Mouse (Mus musculus) midbrain, embryonic 10.5 days (tissue): ENCODE measurements around the gene Ptprn. TPM values are rescaled to one million over a fixed set of nuclear protein-coding genes. Genes with fewer than 3 reads are reported as not detected.

ENCODE experiments used
- DNase-seq: peaks from one replicate; pipeline ENCODE4 v3.0.0-alpha.2; 2017; ENCODE audit warnings: low spot score
- H3K27ac ChIP-seq: fragments of 300-500 bp; sonication (generic); replicated peaks from 2 replicates; pipeline ENCODE4 v1.5.1; 2016; ENCODE audit warnings: mild to moderate bottlenecking
- H3K27me3 ChIP-seq: fragments of 300-500 bp; sonication (generic); 2 replicates; pipeline ENCODE4 v1.6.1; 2016; ENCODE audit warnings: low read depth, mild to moderate bottlenecking; ENCODE audit not compliant: poor library complexity, severe bottlenecking
- H3K36me3 ChIP-seq: fragments of 300-500 bp; sonication (generic); 2 replicates; pipeline ENCODE4 v1.6.1; 2016; ENCODE audit warnings: mild to moderate bottlenecking, moderate library complexity
- H3K4me1 ChIP-seq: fragments of 300-500 bp; sonication (generic); 2 replicates; pipeline ENCODE4 v1.6.1; 2016
- H3K4me3 ChIP-seq: fragments of 300-500 bp; sonication (generic); 2 replicates; pipeline ENCODE4 v1.5.1; 2016; ENCODE audit warnings: mild to moderate bottlenecking, moderate library complexity
- H3K9me3 ChIP-seq: fragments of 300-500 bp; sonication (generic); replicated peaks from 2 replicates; pipeline ENCODE4 v1.6.1; 2016; ENCODE audit warnings: mild to moderate bottlenecking
- WGBS: fragments of 180-500 bp; shearing (Covaris S2); methylation state at CpG from one replicate; pipeline ENCODE4 v1.1.7; 2016; 5-methylcytosine and 5-hydroxymethylcytosine counted together
- polyA plus RNA-seq: library from polyadenylated mRNA; unstranded; fragments of >200 nt; fragmentation: Nextera tagmentation; extraction: Ambion mirVana; gene quantifications from 2 replicates; pipeline ENCODE4 v1.2.1, GENCODE M21; 2016

The Ptprn gene
- polyA plus RNA-seq, 1 experiment from 2014 or later, result 3.6 TPM

- 4% methylated on average over 23 of the region's 23 CpGs for WGBS
- Histone ChIP-seq H3K4me3 (peak overlapping the region; percentile 41), H3K4me1 (peaks cover 12% of the 10 kb centered on the region; the same call in 1 of the 2 replicates), H3K27ac (no peak overlapping the region), H3K27me3 (peaks cover 39% of the 10 kb centered on the region), H3K9me3 (peaks cover 14% of the 10 kb centered on the region), H3K36me3 (no peaks in the 10 kb centered on the region)
- DNase-seq, result peak; percentile 60
These were observed 13.2 kb upstream of the Ptprn start for GRCm38 (mm10) chr1:75277195-75278188.

DNA sequence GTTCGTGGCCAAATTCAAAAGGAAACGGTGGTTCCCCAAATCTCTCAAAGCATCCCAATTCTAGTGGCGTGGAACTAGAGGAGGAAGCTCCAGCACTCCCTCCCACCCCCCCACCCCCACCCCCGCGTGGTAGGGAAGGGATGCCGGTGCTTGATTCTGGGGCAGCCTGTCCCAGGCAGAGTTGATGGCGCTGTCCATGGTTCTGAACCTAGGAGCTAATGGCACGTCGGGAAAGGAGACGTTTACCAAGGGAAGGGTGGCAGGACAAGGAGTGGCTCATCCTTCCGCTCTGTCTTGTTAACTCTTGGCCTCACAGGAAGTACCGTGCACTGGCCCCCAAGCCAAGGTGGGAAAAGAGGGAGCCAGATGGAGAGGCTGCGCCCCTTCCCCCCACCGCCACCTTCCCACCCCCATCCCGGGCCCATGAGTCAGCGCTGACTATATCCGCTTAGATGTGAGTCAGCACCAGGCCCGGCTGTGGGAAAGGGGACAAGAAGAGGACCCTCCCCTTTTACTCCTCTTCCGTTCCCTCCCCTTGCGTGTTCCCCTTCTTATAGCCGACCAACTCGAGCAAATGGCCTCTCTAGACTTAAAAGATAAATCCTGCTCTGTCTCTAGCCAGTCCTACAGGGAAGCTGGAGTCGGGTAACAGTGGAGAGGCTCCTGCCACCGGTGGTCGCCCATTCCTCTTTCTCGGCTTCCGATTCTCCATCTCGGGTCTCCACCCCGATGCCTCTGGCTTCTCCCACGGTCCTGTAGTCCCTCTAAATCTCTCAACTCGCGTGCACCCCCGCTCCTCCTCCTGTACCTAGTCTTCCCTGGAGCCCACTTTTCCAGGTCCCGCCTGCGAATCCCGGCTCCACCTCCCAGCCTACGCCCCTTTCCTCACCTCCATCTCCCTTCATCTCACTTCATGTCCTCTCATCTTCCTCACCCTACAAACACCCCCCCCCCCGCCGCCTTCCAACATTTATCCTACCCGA lies 1.0 kb downstream of the Ptprn start:
- H3K27me3 ChIP-seq, result peaks cover 56% of the 10 kb centered on the region
- 2% methylated on average over 40 of the region's 40 CpGs for WGBS

GRCm38 (mm10) chr1:75261278-75261677 lies 3.0 kb downstream of the Ptprn start:
- Histone ChIP-seq H3K27me3 (peaks cover 58% of the 10 kb centered on the region), H3K4me1 (peaks cover 16% of the 10 kb centered on the region), H3K4me3 (no peak overlapping the region), H3K27ac (no peak overlapping the region), H3K9me3 (no peaks in the 10 kb centered on the region), H3K36me3 (no peaks in the 10 kb centered on the region)
- DNase-seq, result no peak

More for the DNA sequence above, 1.0 kb downstream of the Ptprn start:
- Histone ChIP-seq H3K4me1 (peaks cover 16% of the 10 kb centered on the region), H3K4me3 (peak overlapping the region; percentile 56), H3K36me3 (no peaks in the 10 kb centered on the region), H3K9me3 (no peaks in the 10 kb centered on the region), H3K27ac (no peak overlapping the region)
- peak; percentile 73 for DNase-seq

DNA sequence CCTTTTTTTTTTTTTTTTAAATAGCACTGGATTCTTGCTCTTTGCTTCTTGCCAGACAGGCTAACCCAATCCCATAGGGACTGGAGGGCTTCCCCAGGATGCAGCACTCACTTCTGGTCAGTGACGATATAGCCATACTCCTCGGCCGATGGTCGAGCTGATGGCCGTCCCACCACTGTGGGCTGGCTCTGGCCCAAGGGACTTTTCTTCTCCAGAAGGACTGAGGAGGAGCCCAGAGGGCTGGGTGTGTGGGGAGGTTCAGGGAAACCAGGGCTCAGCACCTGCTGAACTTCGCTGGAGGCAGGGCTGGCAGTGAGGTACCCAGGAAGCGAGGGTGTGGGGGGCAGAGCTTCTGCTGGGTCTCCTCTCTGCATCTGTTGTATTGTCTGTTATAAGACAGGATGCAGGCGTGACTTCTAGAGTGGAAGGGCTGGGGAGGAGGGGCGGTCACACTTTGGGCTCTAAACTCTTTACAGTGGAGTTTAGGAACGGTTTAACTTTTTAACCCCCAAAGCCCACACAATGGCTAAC lies 8.7 kb downstream of the Ptprn start:
- Histone ChIP-seq H3K27me3 (peaks cover 20% of the 10 kb centered on the region), H3K4me1 (peaks cover 11% of the 10 kb centered on the region), H3K36me3 (no peaks in the 10 kb centered on the region), H3K27ac (no peak overlapping the region), H3K4me3 (no peak overlapping the region), H3K9me3 (no peaks in the 10 kb centered on the region)
- WGBS, result 72% methylated on average over 10 of the region's 10 CpGs
- no peak for DNase-seq

DNA sequence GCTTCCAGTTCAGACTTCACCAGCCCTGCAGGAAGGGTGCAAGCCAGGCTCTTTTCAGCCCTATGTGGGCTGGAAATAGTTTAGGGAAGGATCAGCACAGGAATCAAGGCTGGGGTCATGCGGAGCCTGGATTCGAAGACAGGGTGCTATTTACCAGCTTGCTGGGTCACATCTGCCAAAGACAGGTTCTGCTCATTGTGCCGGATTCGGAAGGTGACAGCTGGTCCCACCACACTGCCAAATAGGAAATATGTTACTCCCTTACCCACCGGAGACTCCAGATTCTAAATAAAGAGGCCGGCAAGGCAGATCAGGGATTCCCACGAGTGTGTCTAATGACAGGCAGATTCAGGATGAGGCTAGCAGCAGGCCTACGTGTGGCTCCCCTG lies 9.7 kb downstream of the Ptprn start:
- Histone ChIP-seq H3K27ac (no peak overlapping the region), H3K4me1 (peaks cover 11% of the 10 kb centered on the region), H3K9me3 (no peaks in the 10 kb centered on the region), H3K36me3 (no peaks in the 10 kb centered on the region), H3K4me3 (no peak overlapping the region), H3K27me3 (peaks cover 20% of the 10 kb centered on the region)
- 76% methylated on average over 8 of the region's 8 CpGs for WGBS
- DNase-seq, result no peak

DNA sequence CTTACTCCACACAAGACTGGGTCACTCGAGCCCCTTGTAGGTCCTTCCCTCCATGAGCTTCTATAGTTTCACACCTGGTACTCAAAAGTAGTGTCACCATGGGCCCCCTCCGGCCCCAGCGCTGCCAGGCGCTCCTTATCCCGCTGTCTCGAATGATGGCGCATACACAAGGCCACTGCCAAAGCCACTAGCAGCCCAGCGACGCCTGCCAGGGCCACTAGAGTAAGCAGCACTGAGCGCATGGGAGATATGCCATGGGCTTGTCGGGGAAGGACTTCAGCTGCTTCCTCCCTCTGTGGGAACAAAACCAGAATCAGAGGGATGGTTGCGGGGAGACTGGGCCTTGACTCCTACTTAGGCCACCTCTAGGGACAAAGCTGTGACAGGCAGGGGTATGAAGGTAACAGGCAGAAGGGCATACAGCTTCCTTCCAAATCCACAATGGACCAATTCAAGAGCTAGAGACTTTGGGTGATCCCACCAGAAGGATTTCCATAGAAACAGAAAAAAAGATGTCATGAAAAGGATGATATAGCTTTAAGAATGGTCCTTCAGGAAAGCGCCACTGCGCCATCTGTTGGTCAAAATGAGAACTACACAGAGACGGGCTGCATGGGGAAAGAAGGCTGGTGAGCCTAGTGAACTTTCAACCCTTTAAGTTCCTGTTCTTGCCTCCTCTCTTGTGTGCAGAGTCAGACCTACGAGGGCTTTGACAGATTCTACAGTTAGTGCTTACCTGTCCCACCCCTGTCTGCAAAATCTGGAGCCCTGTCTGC lies 10.3 kb downstream of the Ptprn start:
- Histone ChIP-seq H3K27me3 (peaks cover 20% of the 10 kb centered on the region), H3K9me3 (no peaks in the 10 kb centered on the region), H3K36me3 (no peaks in the 10 kb centered on the region), H3K27ac (0 out of 2 replicates have a peak overlapping the region, but pooled peaks have one; percentile 33), H3K4me1 (peaks cover 11% of the 10 kb centered on the region), H3K4me3 (no peak overlapping the region)
- DNase-seq, result peak; percentile 75
- 64% methylated on average over 16 of the region's 16 CpGs for WGBS

DNA sequence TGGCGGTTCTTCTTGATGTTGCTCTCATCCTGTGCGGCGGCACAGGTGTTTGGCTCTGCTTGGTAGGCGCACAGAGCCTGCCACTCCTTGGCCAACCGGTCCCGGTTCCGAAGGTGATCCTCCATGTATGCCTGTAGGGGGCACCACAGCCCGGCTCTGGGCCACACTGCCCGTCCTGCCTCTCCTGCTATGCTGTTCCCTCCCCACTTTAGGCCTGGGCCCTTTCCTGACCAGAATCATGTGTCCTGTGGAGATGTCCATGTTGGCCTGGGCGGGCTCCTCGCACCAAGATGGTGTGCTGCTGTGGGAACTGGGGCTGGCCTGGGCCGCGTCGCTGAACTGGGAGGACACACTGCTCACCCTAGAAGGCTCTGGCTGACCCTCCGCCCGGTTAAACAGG lies 11.3 kb downstream of the Ptprn start:
- H3K27ac ChIP-seq, result no peak overlapping the region
- H3K4me3 ChIP-seq, result no peak overlapping the region
- no peaks in the 10 kb centered on the region for H3K9me3 ChIP-seq
- H3K36me3 ChIP-seq, result no peaks in the 10 kb centered on the region
- peaks cover 17% of the 10 kb centered on the region for H3K4me1 ChIP-seq
- peaks cover 16% of the 10 kb centered on the region for H3K27me3 ChIP-seq
- WGBS, result 72% methylated on average over 16 of the region's 16 CpGs
- DNase-seq, result no peak

GRCm38 (mm10) chr1:75252308-75252707 lies 12.0 kb downstream of the Ptprn start:
- Histone ChIP-seq H3K4me3 (no peak overlapping the region), H3K36me3 (no peaks in the 10 kb centered on the region), H3K9me3 (no peaks in the 10 kb centered on the region), H3K27me3 (peaks cover 16% of the 10 kb centered on the region), H3K4me1 (peaks cover 24% of the 10 kb centered on the region), H3K27ac (no peak overlapping the region)
- DNase-seq, result no peak
- 76% methylated on average over 13 of the region's 13 CpGs for WGBS

- Histone ChIP-seq H3K4me3 (peak overlapping the region; percentile 38), H3K9me3 (no peaks in the 10 kb centered on the region), H3K27ac (no peak overlapping the region), H3K27me3 (peaks cover 16% of the 10 kb centered on the region), H3K36me3 (no peaks in the 10 kb centered on the region), H3K4me1 (peaks cover 27% of the 10 kb centered on the region)
- peak; percentile 76 for DNase-seq
- WGBS, result 8% methylated on average over 21 of the region's 22 CpGs
These were observed 13.0 kb downstream of the Ptprn start for GRCm38 (mm10) chr1:75251112-75251970.

- Histone ChIP-seq H3K27me3 (peaks cover 16% of the 10 kb centered on the region), H3K36me3 (no peaks in the 10 kb centered on the region), H3K4me3 (no peak overlapping the region), H3K4me1 (peaks cover 27% of the 10 kb centered on the region), H3K27ac (no peak overlapping the region), H3K9me3 (no peaks in the 10 kb centered on the region)
- 54% methylated on average over 3 of the region's 3 CpGs for WGBS
- DNase-seq, result no peak
These were observed 13.8 kb downstream of the Ptprn start for GRCm38 (mm10) chr1:75250498-75250897.
